Mouse (Mus musculus): ENCODE results near the gene Mrps23. TPM values are rescaled to one million over a fixed set of nuclear protein-coding genes. Genes with fewer than 3 reads are reported as not detected.

The Mrps23 gene
- 52.8 and 59.5 TPM in 2 replicates for polyA plus RNA-seq (2015; fragmentation: Nextera tagmentation; extraction: Ambion mirVana)

GRCm38 (mm10) chr11:88203712-88204532 is at the start of gene Mrps23:
Gene Mrps23 (plus strand): TSS chr11:88204388.
- peak within 1 kb of the TSS; percentile 78 for H3K27ac ChIP-seq
- under 1% methylated on average over 51 of the region's 51 CpGs for WGBS
- H3K9me3 ChIP-seq: no peaks in the 10 kb centered on the region
- H3K36me3 ChIP-seq: no peaks in the 10 kb centered on the region
- peak within 1 kb of the TSS; percentile 52; the same call in 1 of the 2 replicates for H3K9ac ChIP-seq
- H3K27me3 ChIP-seq (replicated peaks): no peaks in the 10 kb centered on the region
- peak; percentile 94 for ATAC-seq (ENCODE audit: insufficient read depth, low FRiP score, low read depth)
- peaks cover 9% of the 10 kb centered on the region for H3K4me1 ChIP-seq
- H3K4me2 ChIP-seq: peak within 1 kb of the TSS; percentile 81
- H3K4me3 ChIP-seq (replicated peaks): peak within 1 kb of the TSS; percentile 77

- no peak overlapping the region for H3K4me2 ChIP-seq
- no peaks in the 10 kb centered on the region for H3K27me3 ChIP-seq (replicated peaks)
- H3K4me3 ChIP-seq (replicated peaks): no peak overlapping the region
- H3K9me3 ChIP-seq: no peaks in the 10 kb centered on the region
- ATAC-seq (ENCODE audit: insufficient read depth, low FRiP score, low read depth): no peak
- peaks cover 79% of the 10 kb centered on the region for H3K4me1 ChIP-seq
- H3K9ac ChIP-seq: no peak overlapping the region
- peak overlapping the region; percentile 93 for H3K27ac ChIP-seq
- WGBS: 35% methylated on average over 8 of the region's 8 CpGs
- no peaks in the 10 kb centered on the region for H3K36me3 ChIP-seq
These were observed 49.7 kb upstream of the Mrps23 start for GRCm38 (mm10) chr11:88154500-88154899.

- peaks cover 88% of the 10 kb centered on the region for H3K4me1 ChIP-seq
- H3K4me2 ChIP-seq: no peak overlapping the region
- H3K4me3 ChIP-seq (replicated peaks): no peak overlapping the region
- no peaks in the 10 kb centered on the region for H3K36me3 ChIP-seq
- no peaks in the 10 kb centered on the region for H3K27me3 ChIP-seq (replicated peaks)
- H3K9ac ChIP-seq: no peak overlapping the region
- H3K27ac ChIP-seq: peak overlapping the region; percentile 93; the same call in 1 of the 2 replicates
- WGBS: 54% methylated on average over 3 of the region's 3 CpGs
- no peak for ATAC-seq (ENCODE audit: insufficient read depth, low FRiP score, low read depth)
- no peaks in the 10 kb centered on the region for H3K9me3 ChIP-seq
These were observed 48.7 kb upstream of the Mrps23 start for GRCm38 (mm10) chr11:88155451-88155850.

GRCm38 (mm10) chr11:88155998-88156397 is 48.2 kb upstream of the Mrps23 start:
- 45% methylated on average over 8 of the region's 8 CpGs for WGBS
- no peak for ATAC-seq (ENCODE audit: insufficient read depth, low FRiP score, low read depth)

GRCm38 (mm10) chr11:88156403-88156802 is 47.8 kb upstream of the Mrps23 start:
- Histone ChIP-seq H3K4me1 (peaks cover 90% of the 10 kb centered on the region), H3K9ac (no peak overlapping the region), H3K4me2 (no peak overlapping the region), H3K9me3 (no peaks in the 10 kb centered on the region), H3K36me3 (no peaks in the 10 kb centered on the region), H3K27ac (peak overlapping the region; percentile 93), H3K4me3 (replicated peaks) (no peak overlapping the region), H3K27me3 (replicated peaks) (no peaks in the 10 kb centered on the region)
- 31% methylated on average over 2 of the region's 2 CpGs for WGBS
- ATAC-seq (ENCODE audit: insufficient read depth, low FRiP score, low read depth): no peak

More at GRCm38 (mm10) chr11:88155998-88156397, 48.2 kb upstream of the Mrps23 start:
- Histone ChIP-seq H3K9me3 (no peaks in the 10 kb centered on the region), H3K36me3 (no peaks in the 10 kb centered on the region), H3K4me2 (no peak overlapping the region), H3K4me1 (peaks cover 91% of the 10 kb centered on the region), H3K4me3 (replicated peaks) (no peak overlapping the region), H3K9ac (no peak overlapping the region), H3K27me3 (replicated peaks) (no peaks in the 10 kb centered on the region), H3K27ac (peak overlapping the region; percentile 93)

GRCm38 (mm10) chr11:88158842-88159246 is 45.3 kb upstream of the Mrps23 start:
- H3K27me3 ChIP-seq (replicated peaks): no peaks in the 10 kb centered on the region
- 31% methylated on average over 5 of the region's 5 CpGs for WGBS
- no peaks in the 10 kb centered on the region for H3K9me3 ChIP-seq
- peak; percentile 12; the same call in 1 of the 2 replicates for ATAC-seq (ENCODE audit: insufficient read depth, low FRiP score, low read depth)
- peak overlapping the region; percentile 96 for H3K27ac ChIP-seq
- H3K36me3 ChIP-seq: no peaks in the 10 kb centered on the region
- H3K4me1 ChIP-seq: peaks cover 81% of the 10 kb centered on the region
- no peak overlapping the region for H3K4me2 ChIP-seq
- no peak overlapping the region for H3K9ac ChIP-seq
- no peak overlapping the region for H3K4me3 ChIP-seq (replicated peaks)

GRCm38 (mm10) chr11:88159389-88159788 is 44.8 kb upstream of the Mrps23 start:
- H3K9me3 ChIP-seq: no peaks in the 10 kb centered on the region
- peak overlapping the region; percentile 96 for H3K27ac ChIP-seq
- 47% methylated on average over 11 of the region's 11 CpGs for WGBS
- H3K4me1 ChIP-seq: peaks cover 79% of the 10 kb centered on the region
- no peaks in the 10 kb centered on the region for H3K27me3 ChIP-seq (replicated peaks)
- no peaks in the 10 kb centered on the region for H3K36me3 ChIP-seq
- no peak overlapping the region for H3K4me3 ChIP-seq (replicated peaks)
- H3K4me2 ChIP-seq: no peak overlapping the region
- no peak overlapping the region for H3K9ac ChIP-seq
- ATAC-seq (ENCODE audit: insufficient read depth, low FRiP score, low read depth): no peak

GRCm38 (mm10) chr11:88160316-88160715 is 43.9 kb upstream of the Mrps23 start:
- ATAC-seq (ENCODE audit: insufficient read depth, low FRiP score, low read depth): no peak
- Histone ChIP-seq H3K27ac (peak overlapping the region; percentile 96), H3K4me1 (peaks cover 76% of the 10 kb centered on the region), H3K4me2 (peak overlapping the region; percentile 74; the same call in 1 of the 2 replicates), H3K4me3 (replicated peaks) (no peak overlapping the region), H3K9ac (no peak overlapping the region), H3K27me3 (replicated peaks) (no peaks in the 10 kb centered on the region), H3K36me3 (no peaks in the 10 kb centered on the region), H3K9me3 (no peaks in the 10 kb centered on the region)
- 47% methylated on average over 5 of the region's 5 CpGs for WGBS

GRCm38 (mm10) chr11:88161051-88161581 is 43.1 kb upstream of the Mrps23 start:
- Histone ChIP-seq H3K9ac (peak overlapping the region; percentile 22; the same call in 1 of the 2 replicates), H3K4me2 (peak overlapping the region; percentile 74), H3K27me3 (replicated peaks) (no peaks in the 10 kb centered on the region), H3K36me3 (no peaks in the 10 kb centered on the region), H3K4me1 (peaks cover 71% of the 10 kb centered on the region), H3K4me3 (replicated peaks) (peak overlapping the region; percentile 35), H3K9me3 (no peaks in the 10 kb centered on the region), H3K27ac (peak overlapping the region; percentile 96)
- peak; percentile 40; the same call in 1 of the 2 replicates for ATAC-seq (ENCODE audit: insufficient read depth, low FRiP score, low read depth)
- under 1% methylated on average over 18 of the region's 33 CpGs for WGBS

GRCm38 (mm10) chr11:88161651-88162362 is 42.4 kb upstream of the Mrps23 start:
- peaks cover 69% of the 10 kb centered on the region for H3K4me1 ChIP-seq
- WGBS: 4% methylated on average over 14 of the region's 15 CpGs
- peak; percentile 25 for ATAC-seq (ENCODE audit: insufficient read depth, low FRiP score, low read depth)

GRCm38 (mm10) chr11:88162740-88163139 is 41.4 kb upstream of the Mrps23 start:
- Histone ChIP-seq H3K9ac (no peak overlapping the region), H3K9me3 (no peaks in the 10 kb centered on the region), H3K27ac (no peak overlapping the region), H3K4me1 (peaks cover 63% of the 10 kb centered on the region), H3K36me3 (no peaks in the 10 kb centered on the region), H3K4me3 (replicated peaks) (no peak overlapping the region), H3K4me2 (no peak overlapping the region), H3K27me3 (replicated peaks) (no peaks in the 10 kb centered on the region)
- no peak for ATAC-seq (ENCODE audit: insufficient read depth, low FRiP score, low read depth)
- 58% methylated on average over 4 of the region's 4 CpGs for WGBS

More at GRCm38 (mm10) chr11:88161651-88162362, 42.4 kb upstream of the Mrps23 start:
- H3K27me3 ChIP-seq (replicated peaks): no peaks in the 10 kb centered on the region
- H3K27ac ChIP-seq: peak overlapping the region; percentile 85
- H3K4me2 ChIP-seq: peak overlapping the region; percentile 74
- H3K9ac ChIP-seq: no peak overlapping the region
- no peaks in the 10 kb centered on the region for H3K36me3 ChIP-seq
- no peaks in the 10 kb centered on the region for H3K9me3 ChIP-seq
- peak overlapping the region; percentile 35 for H3K4me3 ChIP-seq (replicated peaks)

All from stomach, embryonic 15.5 days (tissue).